Mouse (Mus musculus) C2C12 (cell line): ENCODE measurements around the gene Kxd1.

Source experiments
- CTCF ChIP-seq: IDR thresholded peaks from one replicate; pipeline ENCODE4 v1.5.1; 2011; ENCODE audit not compliant: control insufficient read depth, insufficient read depth, insufficient read length
- MYOG ChIP-seq: IDR thresholded peaks from one replicate; pipeline ENCODE4 v1.6.1; 2011; ENCODE audit not compliant: control insufficient read depth, insufficient read length; ENCODE audit errors: extremely low read depth
- USF1 ChIP-seq: IDR thresholded peaks from one replicate; pipeline ENCODE4 v1.6.1; 2011; ENCODE audit warnings: low read depth, mild to moderate bottlenecking, control low read depth, moderate library complexity

DNA sequence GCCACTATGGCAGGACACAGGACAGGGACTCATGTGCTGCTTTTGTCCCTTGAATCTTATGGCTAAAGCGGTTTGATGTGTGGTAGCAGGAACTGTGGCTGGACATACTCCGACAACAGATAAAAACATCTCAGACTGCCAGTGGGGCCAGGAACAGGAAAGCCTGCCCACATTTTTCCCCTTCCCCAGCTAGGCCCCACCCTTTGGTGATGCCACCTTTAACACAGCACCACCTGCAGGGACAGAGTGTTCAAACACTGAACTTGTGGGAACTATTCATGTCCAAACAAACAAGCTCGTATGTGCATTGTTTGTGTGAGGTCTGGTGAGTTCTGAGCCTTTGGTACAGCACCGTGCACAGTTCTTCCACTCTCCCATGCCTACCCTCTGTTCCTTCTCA lies 30.6 kb upstream of the Kxd1 start:
- no peak for TF ChIP-seq MYOG
- no peak for TF ChIP-seq CTCF
- no peak for TF ChIP-seq USF1
